22 mouse cellular contexts compared by ENCODE assay signal in the genomic region with DNA sequence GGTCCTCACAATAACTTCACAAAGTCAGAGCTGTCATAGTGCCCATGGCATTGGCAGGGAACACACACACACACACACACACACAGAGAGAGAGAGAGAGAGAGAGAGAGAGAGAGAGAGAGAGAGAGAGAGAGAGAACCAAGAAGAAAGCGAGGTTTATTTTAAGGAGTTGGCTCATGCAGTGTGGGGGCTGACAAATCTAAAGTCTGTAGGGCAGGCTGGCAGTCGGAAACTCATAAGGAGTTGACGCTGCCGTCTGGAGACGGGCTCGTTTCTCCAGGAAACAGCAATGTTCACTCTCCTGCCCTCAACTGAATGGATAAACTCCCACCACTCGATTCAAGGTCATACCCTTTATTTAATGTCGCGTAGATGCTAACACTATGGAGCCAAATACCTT.
A peak's percentile ranks its signal among the peaks of the same experiment; 100 is the strongest.
DNase-seq lines count a peak whose midpoint lies in the region; ATAC-seq lines count a peak whose summit lies in the region.
"Had no signal": no experiment of that assay in that cellular context is flagged by ENCODE, and none has a peak within 500 bp of the region (broad histone marks: within the 10 kb centered on the region; RNA-seq: fewer than 3 reads in every experiment).

No protein-coding gene starts in this region.

- WGBS in liver, embryonic 12.5 days (ENCODE audit: insufficient replicate concordance) = 75% methylated on average over 9 of the region's 9 CpGs

- no peaks in the 10 kb centered on the region for H3K36me3 ChIP-seq in liver, embryonic 12.5 days
- H3K36me3 ChIP-seq: embryonic facial prominence, embryonic 10.5 days; forebrain, embryonic 10.5 days; forebrain, embryonic 15.5 days; hindbrain, embryonic 12.5 days had no signal

- ATAC-seq in liver, embryonic 12.5 days = no peak
- ATAC-seq: activated CD4-positive, CD25-positive, alpha-beta regulatory T cell, adult 4 months; forebrain, embryonic 15.5 days; hindbrain, embryonic 16.5 days; Patski had no signal

- H3K27ac ChIP-seq in liver, embryonic 12.5 days = no peak overlapping the region
- H3K27ac ChIP-seq: embryonic facial prominence, embryonic 10.5 days; forebrain, embryonic 10.5 days; forebrain, embryonic 15.5 days; hindbrain, embryonic 12.5 days had no signal

- H3K4me1 ChIP-seq in liver, embryonic 12.5 days = no peaks in the 10 kb centered on the region

- no peak overlapping the region for H3K4me2 ChIP-seq in liver, embryonic 12.5 days
- H3K4me2 ChIP-seq: forebrain, embryonic 15.5 days; hindbrain, embryonic 12.5 days had no signal

- peaks cover 33% of the 10 kb centered on the region for H3K27me3 ChIP-seq in liver, embryonic 12.5 days (replicated peaks)
- H3K27me3 ChIP-seq: CH12.LX; forebrain, embryonic 15.5 days; hindbrain, embryonic 12.5 days; Patski had no signal

- H3K4me3 ChIP-seq in liver, embryonic 12.5 days = no peak overlapping the region
- H3K4me3 ChIP-seq: embryonic facial prominence, embryonic 10.5 days; erythroblast, embryonic 14.5 days; forebrain, embryonic 10.5 days; forebrain, embryonic 15.5 days; hindbrain, embryonic 12.5 days had no signal

- H3K9me3 ChIP-seq in liver, embryonic 12.5 days (replicated peaks) = no peaks in the 10 kb centered on the region
- H3K9me3 ChIP-seq: embryonic facial prominence, embryonic 10.5 days; forebrain, embryonic 10.5 days; forebrain, embryonic 15.5 days; hindbrain, embryonic 12.5 days had no signal

- peak; percentile 25 for DNase-seq in layer of hippocampus, adult 9-11 months
- no peak for DNase-seq in layer of hippocampus, postnatal 36 days
- DNase-seq in right cerebral cortex, adult 2 months (ENCODE audit: low spot score in 2 of 2) = peak; percentile 45 to 51
- no peak for DNase-seq in right cerebral cortex, postnatal 25 days
- DNase-seq in right cerebral cortex, postnatal 36 days (ENCODE audit: low spot score in 2 of 2) = peak; percentile 44 to 48
- DNase-seq: adrenal gland, postnatal 14 days; cerebellum, adult 18-20 months; cerebellum, postnatal 10 days; gastrocnemius, postnatal 36 days; heart, adult 11 months; heart, postnatal 10 days; heart, postnatal 4 days had no signal

- H3K9ac ChIP-seq in liver, embryonic 12.5 days = no peak overlapping the region
- H3K9ac ChIP-seq: forebrain, embryonic 15.5 days; hindbrain, embryonic 12.5 days had no signal

Comparison
In these comparisons a context has a peak if more than half of its experiments do, and no peak if none do; other contexts are left out.
1. DNase-seq: peak in layer of hippocampus, adult 9-11 months (single experiment), right cerebral cortex, adult 2 months (2 of 2) and right cerebral cortex, postnatal 36 days (2 of 2); none in layer of hippocampus, postnatal 36 days (0 of 2) and right cerebral cortex, postnatal 25 days (single experiment).